Mouse (Mus musculus) cerebellum, adult (tissue): ENCODE data around the gene Fibp.
A peak's percentile ranks its signal among the peaks of the same experiment; 100 is the strongest.
"Not testable (repeated sequence)": the region's sequence is repeated elsewhere in the genome, so short reads cannot be mapped to it uniquely, and the experiment has no call there.

ENCODE experiments used
- ATAC-seq: cut with Nextera tagmentation; 2 replicates; pipeline ENCODE4 v1.9.2; 2017; ENCODE audit warnings: mild to moderate bottlenecking, moderate library complexity, mixed read lengths; ENCODE audit not compliant: insufficient number of reproducible peaks, low FRiP score, low TSS enrichment

Gene Fibp

GRCm38 (mm10) chr19:5485821-5486220, 25.4 kb downstream of the Fibp start:
- ATAC-seq = peak; percentile 12; the same call in 1 of the 2 replicates

- no peak for ATAC-seq
Observed at GRCm38 (mm10) chr19:5486286-5486685, 25.9 kb downstream of the Fibp start.

GRCm38 (mm10) chr19:5486771-5487170, 26.4 kb downstream of the Fibp start:
- no peak for ATAC-seq

GRCm38 (mm10) chr19:5487768-5488550, 27.5 kb downstream of the Fibp start, which contains the start of gene Mus81:
Gene Mus81, minus strand, starts transcription at chr19:5488402.
- peak; percentile 31; the same call in 1 of the 2 replicates for ATAC-seq

GRCm38 (mm10) chr19:5488878-5489571, 28.6 kb downstream of the Fibp start:
- peak; percentile 56 for ATAC-seq

GRCm38 (mm10) chr19:5489721-5490120, 29.3 kb downstream of the Fibp start:
- ATAC-seq = not testable (repeated sequence)

- peak; percentile 31; the same call in 1 of the 2 replicates for ATAC-seq
Observed at GRCm38 (mm10) chr19:5490313-5490897, 30.0 kb downstream of the Fibp start, which contains the start of gene Cfl1. Gene Cfl1, plus strand, starts transcription at chr19:5490455.

GRCm38 (mm10) chr19:5490898-5491708, 30.7 kb downstream of the Fibp start:
- no peak for ATAC-seq

- no peak for ATAC-seq
Observed at GRCm38 (mm10) chr19:5492641-5493040, 32.2 kb downstream of the Fibp start.

- ATAC-seq = not testable (repeated sequence)
Observed at GRCm38 (mm10) chr19:5493301-5493721, 32.9 kb downstream of the Fibp start.

- ATAC-seq = no peak
Observed at GRCm38 (mm10) chr19:5494314-5494713, 33.9 kb downstream of the Fibp start.

GRCm38 (mm10) chr19:5495353-5496051, 35.1 kb downstream of the Fibp start:
- no peak for ATAC-seq

- ATAC-seq = no peak
Observed at GRCm38 (mm10) chr19:5496052-5496370, 35.6 kb downstream of the Fibp start.

- ATAC-seq = no peak
Observed at GRCm38 (mm10) chr19:5500330-5500875, 40.0 kb downstream of the Fibp start.

GRCm38 (mm10) chr19:5503687-5504086, 43.3 kb downstream of the Fibp start, which contains the start of gene 1700020D05Rik:
Gene 1700020D05Rik, minus strand, starts transcription at chr19:5503787.
- ATAC-seq = no peak

GRCm38 (mm10) chr19:5510031-5511026, 49.9 kb downstream of the Fibp start, which contains the start of gene Snx32:
Gene Snx32, minus strand, starts transcription at chr19:5510538.
- peak; percentile 100 for ATAC-seq

GRCm38 (mm10) chr19:5511074-5511632, 50.7 kb downstream of the Fibp start:
- no peak for ATAC-seq
